Mouse (Mus musculus): ENCODE results near the gene Arhgef40.

Arhgef40 gene

GRCm38 (mm10) chr14:51984247-51985231 lies at the start of gene Arhgef40:
TSS of gene Arhgef40 (plus strand) at chr14:51984719.
- peak; percentile 66 for DNase-seq

- DNase-seq: no peak
Observed at GRCm38 (mm10) chr14:51939005-51939404, 45.5 kb upstream of the Arhgef40 start.

- no peak for DNase-seq
Observed at GRCm38 (mm10) chr14:51940944-51941560, 43.5 kb upstream of the Arhgef40 start.

GRCm38 (mm10) chr14:51941577-51941976 lies 42.9 kb upstream of the Arhgef40 start:
- DNase-seq: no peak

- DNase-seq: no peak
Observed at GRCm38 (mm10) chr14:51942236-51942635, 42.3 kb upstream of the Arhgef40 start.

- no peak for DNase-seq
Observed at GRCm38 (mm10) chr14:51943336-51943735, 41.2 kb upstream of the Arhgef40 start.

GRCm38 (mm10) chr14:51960316-51960715 lies 24.2 kb upstream of the Arhgef40 start:
- no peak for DNase-seq

- no peak for DNase-seq
Observed at GRCm38 (mm10) chr14:51967400-51967799, 17.1 kb upstream of the Arhgef40 start.

GRCm38 (mm10) chr14:51979252-51979651 lies 5.3 kb upstream of the Arhgef40 start:
- no peak for DNase-seq

GRCm38 (mm10) chr14:51983251-51983650 lies 1.3 kb upstream of the Arhgef40 start:
- no peak for DNase-seq

GRCm38 (mm10) chr14:51983855-51984246 lies 668 bp upstream of the Arhgef40 start:
- no peak for DNase-seq

- DNase-seq: no peak
Observed at GRCm38 (mm10) chr14:51985301-51986152, 1.0 kb downstream of the Arhgef40 start.

GRCm38 (mm10) chr14:51986153-51986505 lies 1.6 kb downstream of the Arhgef40 start:
- no peak for DNase-seq

- DNase-seq: no peak
Observed at GRCm38 (mm10) chr14:51987177-51987576, 2.7 kb downstream of the Arhgef40 start.

GRCm38 (mm10) chr14:51988731-51989130 lies 4.2 kb downstream of the Arhgef40 start:
- DNase-seq: no peak

GRCm38 (mm10) chr14:51989461-51989970 lies 5.0 kb downstream of the Arhgef40 start:
- no peak for DNase-seq

GRCm38 (mm10) chr14:51994453-51994852 lies 9.9 kb downstream of the Arhgef40 start:
- no peak for DNase-seq

- DNase-seq: no peak
Observed at GRCm38 (mm10) chr14:51995219-51995871, 10.8 kb downstream of the Arhgef40 start.

- DNase-seq: no peak
Observed at GRCm38 (mm10) chr14:51996231-51996841, 11.8 kb downstream of the Arhgef40 start.

GRCm38 (mm10) chr14:51996866-51997265 lies 12.3 kb downstream of the Arhgef40 start:
- no peak for DNase-seq

GRCm38 (mm10) chr14:51997483-51997882 lies 13.0 kb downstream of the Arhgef40 start:
- no peak for DNase-seq

- peak; percentile 89 for DNase-seq
Observed at GRCm38 (mm10) chr14:52003981-52004495, 19.5 kb downstream of the Arhgef40 start.
